Mouse (Mus musculus) layer of hippocampus, adult 9-10 months (tissue): ENCODE data around the gene Ncdn.

Experiments used
- DNase-seq: peaks from one replicate; pipeline ENCODE4 v3.0.0; 2022; ENCODE audit warnings: low spot score

Ncdn gene

GRCm38 (mm10) chr4:126732111-126732510, 21.1 kb downstream of the Ncdn start:
- no peak for DNase-seq

GRCm38 (mm10) chr4:126707439-126707826, 45.8 kb downstream of the Ncdn start:
- no peak for DNase-seq

- no peak for DNase-seq
Measured at GRCm38 (mm10) chr4:126706630-126707438, 46.4 kb downstream of the Ncdn start.

- no peak for DNase-seq
Measured at GRCm38 (mm10) chr4:126696908-126697307, 56.3 kb downstream of the Ncdn start.
